Mouse (Mus musculus) brain, embryonic 14.5 days (tissue): ENCODE measurements around the gene Setd4. TPM values are rescaled to one million over a fixed set of nuclear protein-coding genes. Genes with fewer than 3 reads are reported as not detected.
A peak's percentile ranks its signal among the peaks of the same experiment; 100 is the strongest.

Experiments used
- DNase-seq: peaks from one replicate; pipeline ENCODE4 v3.0.0-alpha.2; 2011; ENCODE audit warnings: low read depth
- CTCF ChIP-seq: fragments of 200-500 bp; IDR thresholded peaks from 2 replicates; pipeline ENCODE4 v1.5.1; 2012; ENCODE audit warnings: inconsistent platforms, mild to moderate bottlenecking, moderate library complexity, borderline replicate concordance; ENCODE audit not compliant: insufficient read depth, insufficient read length; ENCODE audit errors: extremely low read depth
- POLR2A ChIP-seq: fragments of 200-500 bp; IDR thresholded peaks from 2 replicates; pipeline ENCODE4 v1.6.1; 2012; ENCODE audit warnings: mild to moderate bottlenecking, inconsistent platforms, borderline replicate concordance; ENCODE audit not compliant: poor library complexity, insufficient read depth, insufficient read length, severe bottlenecking; ENCODE audit errors: extremely low read depth
- polyA plus RNA-seq: library from polyadenylated mRNA; depleted of rRNA; stranded (reverse); fragments of >200 nt; gene quantifications from 2 replicates; pipeline ENCODE4 v1.2.3, GENCODE M21; 2012; rRNA removed

Setd4 gene
- polyA plus RNA-seq, 1 experiment, result 18.2 TPM

DNA sequence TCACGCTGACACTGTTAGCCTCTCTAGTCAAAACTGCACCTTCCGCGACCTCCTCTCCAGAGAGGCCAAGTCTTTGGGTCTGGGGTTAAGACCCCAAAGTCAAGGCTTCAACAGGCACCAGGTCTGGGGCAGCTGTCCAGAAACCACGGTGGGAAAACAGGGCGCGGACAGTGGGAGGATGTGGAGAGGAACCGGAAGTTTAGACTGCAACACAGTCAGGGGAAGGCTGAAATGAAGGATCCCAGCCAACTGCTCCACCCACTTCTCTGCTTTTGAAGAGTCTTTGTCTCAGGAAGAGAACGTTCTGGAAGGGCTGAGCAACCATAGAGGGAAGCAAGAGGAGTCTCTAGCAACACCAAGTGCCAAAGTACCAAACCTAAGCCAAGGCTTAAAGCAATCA is 46.2 kb downstream of the Setd4 start:
- TF ChIP-seq POLR2A (no peak), CTCF (no peak)
- no peak for DNase-seq

- TF ChIP-seq CTCF (no peak), POLR2A (no peak)
- no peak for DNase-seq
Measured at GRCm38 (mm10) chr16:93552686-93553513, 51.0 kb downstream of the Setd4 start.

DNA sequence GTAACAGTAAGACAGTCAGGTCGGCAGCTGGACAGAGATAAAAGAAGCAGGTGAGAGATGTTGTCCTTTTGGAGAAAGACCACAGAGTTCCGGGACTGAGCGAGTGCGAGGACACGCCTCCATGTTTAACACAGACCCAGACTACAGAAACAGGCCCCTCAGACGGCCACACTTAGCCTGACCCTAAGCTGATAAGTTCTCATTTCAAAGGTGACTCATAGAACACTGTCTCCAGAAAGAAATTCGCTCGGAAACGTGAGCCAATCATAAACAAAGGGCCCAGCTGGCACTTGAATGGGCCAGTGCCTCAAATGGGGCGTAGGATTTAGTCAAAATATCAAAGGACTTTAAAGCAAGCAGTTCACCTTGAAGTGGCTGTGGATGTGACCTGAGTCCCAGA is 54.6 kb downstream of the Setd4 start:
- DNase-seq, result no peak

DNA sequence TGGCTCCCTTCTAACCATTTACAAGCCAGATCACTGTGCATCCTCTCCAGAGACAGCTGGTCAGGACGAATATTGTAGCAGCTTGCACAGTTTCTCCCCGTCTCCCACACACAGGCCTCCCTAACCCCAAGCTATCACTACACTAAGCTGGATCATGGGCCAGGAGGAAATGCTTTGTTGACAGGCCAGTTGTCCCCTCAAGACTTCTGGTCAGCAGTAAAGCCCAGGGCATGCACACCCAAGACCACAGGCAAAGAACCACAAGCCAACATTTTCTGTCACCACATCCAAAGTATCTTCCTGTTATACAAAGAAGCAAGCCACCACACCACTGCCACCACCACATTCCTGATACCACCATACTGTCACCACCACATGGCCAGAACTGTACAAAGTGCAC is 55.8 kb downstream of the Setd4 start:
- DNase-seq, result no peak
- TF ChIP-seq POLR2A (no peak), CTCF (no peak)

More for the DNA sequence above, 54.6 kb downstream of the Setd4 start:
- TF ChIP-seq POLR2A, result no peak
- TF ChIP-seq CTCF, result no peak

GRCm38 (mm10) chr16:93547122-93547521 is 56.7 kb downstream of the Setd4 start:
- TF ChIP-seq CTCF, result no peak
- no peak for TF ChIP-seq POLR2A

GRCm38 (mm10) chr16:93546354-93546965 is 57.4 kb downstream of the Setd4 start:
- DNase-seq, result no peak
- no peak for TF ChIP-seq CTCF

More at GRCm38 (mm10) chr16:93547122-93547521, 56.7 kb downstream of the Setd4 start:
- no peak for DNase-seq

GRCm38 (mm10) chr16:93544931-93545330 is 58.9 kb downstream of the Setd4 start:
- TF ChIP-seq POLR2A (no peak), CTCF (no peak)
- no peak for DNase-seq

DNA sequence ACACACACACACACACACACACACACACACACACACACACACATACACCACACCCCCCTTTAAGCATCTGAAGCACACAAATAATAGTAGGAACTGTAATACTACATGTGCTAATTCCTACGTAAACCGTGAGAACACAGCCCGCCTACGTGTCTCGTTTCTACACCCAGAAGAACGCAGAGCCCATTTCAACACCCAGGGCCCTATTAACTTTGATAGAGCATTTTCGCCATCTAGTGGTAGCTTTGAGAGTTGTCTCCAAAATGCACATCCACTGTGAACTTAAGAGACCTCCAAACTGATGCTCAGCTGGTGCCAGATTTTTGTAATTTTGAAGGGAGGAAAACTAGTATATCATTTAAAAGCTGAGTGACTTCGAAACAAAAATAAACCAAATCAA is 60.2 kb downstream of the Setd4 start:
- DNase-seq, result peak; percentile 92
- TF ChIP-seq POLR2A (no peak), CTCF (peak; percentile 68; the same call in 1 of the 2 replicates)

- no peak for DNase-seq
- TF ChIP-seq CTCF, result no peak
- no peak for TF ChIP-seq POLR2A
Measured at GRCm38 (mm10) chr16:93539891-93540290, 64.0 kb downstream of the Setd4 start.

DNA sequence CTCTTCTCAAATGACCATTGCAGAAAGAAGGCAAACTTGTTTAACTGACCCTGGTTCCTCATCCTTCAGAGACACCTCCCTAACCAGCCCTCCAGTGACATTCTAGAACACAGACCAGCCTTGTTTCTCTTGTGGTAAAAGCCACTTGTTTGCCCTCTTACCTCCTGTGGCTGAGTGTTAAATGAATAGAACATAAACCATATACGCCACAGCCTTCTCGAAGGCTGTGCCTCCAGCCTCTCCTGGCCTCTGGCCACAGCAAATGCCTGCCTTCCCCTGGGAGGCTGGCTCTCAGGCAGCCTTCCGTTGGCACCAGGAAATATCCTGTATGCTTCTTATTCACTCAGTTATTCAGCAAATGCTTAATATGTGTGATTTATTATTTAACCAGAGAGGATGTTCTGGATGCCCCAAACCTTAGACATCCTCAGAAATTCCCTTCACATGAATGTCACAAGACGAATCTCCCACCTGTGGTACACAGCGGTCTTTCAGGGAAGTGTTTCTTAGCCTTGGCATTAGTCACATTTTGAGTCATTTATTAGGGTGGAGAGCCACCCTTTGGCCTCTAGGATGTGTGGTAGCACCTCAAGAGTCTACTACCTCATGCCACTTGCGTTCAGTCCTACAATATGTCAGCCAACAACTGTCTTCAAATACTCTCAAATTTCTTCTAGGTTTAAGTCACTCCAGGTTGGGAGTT is 68.6 kb downstream of the Setd4 start:
- TF ChIP-seq POLR2A (no peak), CTCF (no peak)
- no peak for DNase-seq

Other genes with a start within 250 kb of the Setd4 start
- 159 and 202 TPM in 2 replicates for gene Cbr1, start 1.8 kb upstream of the Setd4 start, polyA plus RNA-seq
- gene Gm5678, start 24.0 kb upstream of the Setd4 start, polyA plus RNA-seq, result 0.08 and 0.10 TPM in 2 replicates
- gene Cbr3, start 79.2 kb upstream of the Setd4 start, polyA plus RNA-seq, result 1.4 and 1.7 TPM in 2 replicates
- 51.8 and 63.3 TPM in 2 replicates for gene Dop1b, start 107.8 kb upstream of the Setd4 start, polyA plus RNA-seq
- 29.7 and 30.8 TPM in 2 replicates for gene Morc3, start 228.1 kb upstream of the Setd4 start, polyA plus RNA-seq